Mouse (Mus musculus) adipocyte (in vitro differentiated cells): ENCODE results near the gene Spesp1.
A peak's percentile ranks its signal among the peaks of the same experiment; 100 is the strongest.

Experiments
- DNase-seq: peaks from one replicate; pipeline ENCODE4 v3.0.0-alpha.2; 2016; ENCODE audit warnings: low spot score

Gene Spesp1

GRCm38 (mm10) chr9:62245612-62246379, 36.2 kb downstream of the Spesp1 start:
- DNase-seq: no peak

- DNase-seq: no peak
Measured at GRCm38 (mm10) chr9:62244612-62245010, 37.4 kb downstream of the Spesp1 start.

- DNase-seq: peak; percentile 92
Measured at GRCm38 (mm10) chr9:62243991-62244611, 37.9 kb downstream of the Spesp1 start.

- DNase-seq: no peak
Measured at GRCm38 (mm10) chr9:62240036-62240435, 42.0 kb downstream of the Spesp1 start.

- DNase-seq: no peak
Measured at GRCm38 (mm10) chr9:62237381-62237980, 44.5 kb downstream of the Spesp1 start.

- DNase-seq: no peak
Measured at GRCm38 (mm10) chr9:62235501-62235900, 46.5 kb downstream of the Spesp1 start.

- DNase-seq: no peak
Measured at GRCm38 (mm10) chr9:62232649-62233048, 49.4 kb downstream of the Spesp1 start.

GRCm38 (mm10) chr9:62231046-62231445, 51.0 kb downstream of the Spesp1 start:
- no peak for DNase-seq

GRCm38 (mm10) chr9:62229985-62230384, 52.0 kb downstream of the Spesp1 start:
- no peak for DNase-seq

GRCm38 (mm10) chr9:62222481-62222880, 59.5 kb downstream of the Spesp1 start:
- no peak for DNase-seq

GRCm38 (mm10) chr9:62222029-62222428, 60.0 kb downstream of the Spesp1 start:
- no peak for DNase-seq
